Mouse (Mus musculus): Measurements from ENCODE around the gene Gm10203.

GRCm38 (mm10) chr6:149107615-149108014, 22.4 kb upstream of the Gm10203 start:
- no peak for TF ChIP-seq EP300 (IDR thresholded peaks at IDR 0.05; ENCODE audit: low read depth)
- no peak for TF ChIP-seq CTCF (IDR thresholded peaks at IDR 0.05; ENCODE audit: low read depth)

All from liver, embryonic 14.5 days (tissue).